Mouse (Mus musculus): ENCODE measurements around the gene Esyt1. TPM values are rescaled to one million over a fixed set of nuclear protein-coding genes. Genes with fewer than 3 reads are reported as not detected.

Gene Esyt1
- polyA plus RNA-seq, 1 experiment: 97.2 TPM

DNA sequence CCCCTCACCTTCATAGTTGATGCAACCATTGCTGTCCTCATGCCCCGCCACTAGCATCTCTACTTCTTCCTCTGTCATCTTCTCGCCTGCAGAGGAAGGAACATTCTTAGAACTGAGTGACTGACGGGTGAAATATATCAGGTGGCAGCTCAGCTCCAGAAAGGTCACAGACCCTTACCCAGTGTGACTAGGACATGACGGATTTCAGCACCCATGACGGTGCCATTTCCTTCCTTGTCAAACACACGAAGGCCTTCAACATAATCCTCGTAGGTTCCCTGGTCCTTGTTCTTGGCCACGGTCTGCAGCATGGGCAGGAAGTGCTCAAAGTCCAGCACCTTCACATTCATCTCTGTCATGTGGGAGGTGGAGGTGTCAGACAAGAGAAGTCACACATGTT, 33.6 kb downstream of the Esyt1 start:
- TF ChIP-seq POLR2A (IDR thresholded peaks at IDR 0.05; ENCODE audit: borderline replicate concordance, extremely low read depth, low read depth, low read length): 0 out of 2 replicates have a peak, but pooled peaks have one; percentile 5
- WGBS: 11% methylated on average over 8 of the region's 8 CpGs
- DNase-seq: peak; percentile 13
- peak overlapping the region; percentile 98 for H3K4me3 ChIP-seq (replicated peaks; ENCODE audit: extremely low read depth, low read depth, low read length)
- peaks cover 16% of the 10 kb centered on the region for H3K4me1 ChIP-seq (ENCODE audit: control insufficient read depth, insufficient read depth, low read length)

DNA sequence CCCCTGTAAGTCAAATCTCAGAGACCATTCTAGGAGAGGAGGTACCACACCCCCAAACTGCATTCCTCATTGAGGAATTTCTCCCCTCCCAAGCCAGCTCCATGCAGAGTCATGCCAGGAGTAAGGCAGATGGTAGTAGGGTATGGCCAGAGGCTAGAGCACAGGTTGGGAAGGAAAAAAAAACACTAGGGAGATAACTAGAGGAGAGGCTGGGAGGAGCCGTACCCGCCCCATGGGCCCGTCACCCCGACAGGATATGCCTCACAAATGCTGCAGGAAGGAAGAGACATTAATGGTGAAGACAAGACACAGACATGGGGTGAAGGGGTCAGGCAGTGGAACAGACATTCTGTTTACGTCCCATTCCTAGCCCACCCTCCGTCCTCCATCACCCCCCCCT, 34.2 kb downstream of the Esyt1 start:
- Histone ChIP-seq H3K4me3 (replicated peaks; ENCODE audit: extremely low read depth, low read depth, low read length) (peak overlapping the region; percentile 4), H3K4me1 (ENCODE audit: control insufficient read depth, insufficient read depth, low read length) (peaks cover 16% of the 10 kb centered on the region)
- 20% methylated on average over 6 of the region's 6 CpGs for WGBS
- no peak for TF ChIP-seq CTCF (IDR thresholded peaks at IDR 0.05; ENCODE audit: insufficient read depth, low read length)
- TF ChIP-seq POLR2A (IDR thresholded peaks at IDR 0.05; ENCODE audit: borderline replicate concordance, extremely low read depth, low read depth, low read length): no peak
- no peak for DNase-seq

DNA sequence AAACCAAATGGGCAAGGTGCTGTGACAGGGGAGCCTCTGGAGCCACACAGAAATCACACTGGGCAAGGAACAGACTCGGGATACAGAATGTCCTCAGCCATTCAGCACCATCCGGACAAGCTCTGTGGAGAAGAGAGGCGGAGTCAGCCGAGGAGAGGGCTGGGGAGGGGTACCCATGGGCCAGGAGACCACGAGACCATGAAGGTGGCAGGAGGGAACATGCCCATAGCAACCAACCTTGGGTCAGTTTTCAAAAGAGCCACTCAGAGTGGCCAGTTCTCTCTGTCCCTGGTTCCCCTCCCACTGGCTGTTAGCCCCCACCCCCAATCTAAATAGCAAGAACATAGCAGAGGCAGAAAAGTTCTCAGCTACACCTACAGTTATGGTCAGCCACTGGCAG, 34.8 kb downstream of the Esyt1 start:
- Histone ChIP-seq H3K4me1 (ENCODE audit: control insufficient read depth, insufficient read depth, low read length) (peaks cover 16% of the 10 kb centered on the region), H3K4me3 (replicated peaks; ENCODE audit: extremely low read depth, low read depth, low read length) (no peak overlapping the region)
- DNase-seq: no peak
- TF ChIP-seq CTCF (IDR thresholded peaks at IDR 0.05; ENCODE audit: insufficient read depth, low read length) (no peak), POLR2A (IDR thresholded peaks at IDR 0.05; ENCODE audit: borderline replicate concordance, extremely low read depth, low read depth, low read length) (no peak)
- 31% methylated on average over 5 of the region's 5 CpGs for WGBS

DNA sequence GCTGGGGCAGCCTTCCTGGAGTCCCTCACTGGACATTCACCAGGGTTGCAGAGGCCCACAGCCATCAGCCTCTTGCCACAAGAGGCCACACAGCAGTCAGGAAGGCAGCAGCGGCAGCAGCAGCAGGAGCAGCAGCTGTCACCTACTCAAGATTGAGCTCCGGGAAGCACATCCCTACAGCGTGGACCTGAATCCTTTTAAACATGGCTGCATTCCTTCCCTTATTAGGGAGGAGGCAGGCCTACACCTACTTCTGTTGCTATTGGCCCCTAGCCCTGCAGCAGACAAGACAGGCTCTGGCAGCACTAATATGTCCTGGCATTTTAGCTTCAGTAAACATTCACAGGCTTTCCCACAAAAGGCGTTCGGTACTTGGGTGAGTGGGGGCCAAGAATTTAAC, 35.4 kb downstream of the Esyt1 start:
- WGBS: 18% methylated on average over 5 of the region's 5 CpGs
- Histone ChIP-seq H3K4me1 (ENCODE audit: control insufficient read depth, insufficient read depth, low read length) (peaks cover 16% of the 10 kb centered on the region), H3K4me3 (replicated peaks; ENCODE audit: extremely low read depth, low read depth, low read length) (no peak overlapping the region)
- TF ChIP-seq CTCF (IDR thresholded peaks at IDR 0.05; ENCODE audit: insufficient read depth, low read length): no peak
- TF ChIP-seq POLR2A (IDR thresholded peaks at IDR 0.05; ENCODE audit: borderline replicate concordance, extremely low read depth, low read depth, low read length): no peak
- no peak for DNase-seq

DNA sequence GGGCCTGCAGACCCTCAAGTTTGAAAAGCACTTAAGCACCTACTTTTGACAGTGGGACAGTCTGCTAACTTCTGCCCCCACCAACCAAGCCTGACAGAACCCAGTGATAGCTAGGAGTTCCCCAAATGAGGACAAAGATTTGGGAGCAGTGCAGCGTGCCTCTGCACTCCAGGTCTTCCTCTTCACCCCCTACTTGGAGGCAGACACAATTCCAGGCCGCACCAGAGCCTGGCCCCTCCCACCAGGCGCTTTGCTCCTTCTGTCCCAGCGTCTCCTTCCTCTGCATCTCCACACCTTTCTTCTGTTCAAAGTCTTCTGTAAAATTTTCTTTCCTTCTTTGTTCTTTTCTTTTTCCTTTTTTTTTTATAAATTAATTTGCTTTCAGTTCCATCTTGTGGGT, 35.9 kb downstream of the Esyt1 start:
- TF ChIP-seq POLR2A (IDR thresholded peaks at IDR 0.05; ENCODE audit: borderline replicate concordance, extremely low read depth, low read depth, low read length) (no peak; the same call in 1 of the 2 replicates), CTCF (IDR thresholded peaks at IDR 0.05; ENCODE audit: insufficient read depth, low read length) (no peak)
- no peak overlapping the region for H3K4me3 ChIP-seq (replicated peaks; ENCODE audit: extremely low read depth, low read depth, low read length)
- WGBS: 35% methylated on average over 4 of the region's 4 CpGs
- DNase-seq: no peak
- H3K4me1 ChIP-seq (ENCODE audit: control insufficient read depth, insufficient read depth, low read length): peaks cover 12% of the 10 kb centered on the region

DNA sequence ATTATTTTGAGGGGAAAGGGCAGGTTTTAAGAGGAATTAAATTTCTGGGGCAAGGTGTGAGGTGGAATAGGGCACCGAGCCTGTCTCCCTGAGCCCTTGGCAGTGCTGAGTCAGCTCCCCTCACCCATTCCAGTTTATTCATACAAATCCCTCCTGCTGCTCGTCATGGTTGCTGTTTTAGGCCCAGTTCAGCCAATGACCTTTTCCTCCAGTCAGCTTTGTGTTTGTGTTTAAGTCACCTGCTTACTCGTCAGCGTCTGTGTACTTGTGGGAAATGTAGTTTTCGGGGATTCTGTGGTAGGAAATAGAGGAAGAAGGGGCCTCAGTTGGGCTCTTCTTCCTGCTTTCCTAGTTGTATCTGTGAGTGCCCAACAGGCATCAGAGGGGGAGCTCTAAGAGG, 36.3 kb downstream of the Esyt1 start:
- TF ChIP-seq CTCF (IDR thresholded peaks at IDR 0.05; ENCODE audit: insufficient read depth, low read length) (no peak), POLR2A (IDR thresholded peaks at IDR 0.05; ENCODE audit: borderline replicate concordance, extremely low read depth, low read depth, low read length) (no peak)
- Histone ChIP-seq H3K4me3 (replicated peaks; ENCODE audit: extremely low read depth, low read depth, low read length) (no peak overlapping the region), H3K4me1 (ENCODE audit: control insufficient read depth, insufficient read depth, low read length) (peaks cover 10% of the 10 kb centered on the region)
- DNase-seq: no peak
- WGBS: 49% methylated on average over 5 of the region's 5 CpGs

DNA sequence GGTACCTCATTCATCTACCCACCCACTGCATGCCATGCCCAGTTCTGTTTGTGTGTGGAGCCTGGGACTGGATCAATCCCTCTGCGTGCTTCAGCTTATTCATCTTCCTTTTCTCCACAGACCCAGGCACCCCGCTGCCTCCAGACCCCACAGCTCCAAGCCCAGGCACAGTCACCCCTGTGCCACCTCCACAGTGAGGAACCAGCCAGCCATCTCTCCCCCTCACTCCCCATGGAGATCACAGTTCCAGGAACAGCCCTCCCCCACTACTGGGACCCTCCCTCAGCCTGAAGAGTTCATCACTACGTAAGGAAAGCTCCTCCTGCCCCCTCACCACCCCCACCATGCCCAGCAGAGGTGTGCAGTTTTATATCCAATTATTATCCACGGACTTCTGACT, 36.9 kb downstream of the Esyt1 start:
- DNase-seq: no peak
- Histone ChIP-seq H3K4me1 (ENCODE audit: control insufficient read depth, insufficient read depth, low read length) (peaks cover 10% of the 10 kb centered on the region), H3K4me3 (replicated peaks; ENCODE audit: extremely low read depth, low read depth, low read length) (no peak overlapping the region)
- no peak for TF ChIP-seq CTCF (IDR thresholded peaks at IDR 0.05; ENCODE audit: insufficient read depth, low read length)
- no peak for TF ChIP-seq POLR2A (IDR thresholded peaks at IDR 0.05; ENCODE audit: borderline replicate concordance, extremely low read depth, low read depth, low read length)
- WGBS: 71% methylated on average over 4 of the region's 4 CpGs

GRCm38 (mm10) chr10:128487861-128488712, 37.6 kb downstream of the Esyt1 start:
- H3K4me3 ChIP-seq (replicated peaks; ENCODE audit: extremely low read depth, low read depth, low read length): no peak overlapping the region
- no peak for DNase-seq
- 87% methylated on average over 22 of the region's 22 CpGs for WGBS
- TF ChIP-seq CTCF (IDR thresholded peaks at IDR 0.05; ENCODE audit: insufficient read depth, low read length): no peak
- TF ChIP-seq POLR2A (IDR thresholded peaks at IDR 0.05; ENCODE audit: borderline replicate concordance, extremely low read depth, low read depth, low read length): no peak
- H3K4me1 ChIP-seq (ENCODE audit: control insufficient read depth, insufficient read depth, low read length): peaks cover 10% of the 10 kb centered on the region

DNA sequence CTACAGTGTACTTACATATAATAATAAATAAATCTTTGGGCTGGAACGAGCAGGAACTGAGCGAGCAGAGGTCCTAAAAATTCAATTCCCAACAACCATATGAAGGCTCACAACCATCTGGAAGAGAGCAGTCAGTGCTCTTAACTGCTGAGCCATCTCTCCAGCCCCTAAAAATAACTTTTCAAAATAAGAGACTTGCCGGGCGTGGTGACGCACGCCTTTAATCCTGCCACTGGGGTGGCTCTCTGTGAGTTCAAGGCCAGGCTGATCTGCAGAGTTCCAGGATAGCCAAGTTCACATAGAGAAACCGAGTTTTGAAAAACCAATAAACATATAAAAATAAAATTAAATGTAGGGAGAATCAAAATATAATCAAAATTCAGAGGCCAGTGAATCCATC, 39.3 kb downstream of the Esyt1 start:
- H3K4me1 ChIP-seq (ENCODE audit: control insufficient read depth, insufficient read depth, low read length): peaks cover 5% of the 10 kb centered on the region
- TF ChIP-seq POLR2A (IDR thresholded peaks at IDR 0.05; ENCODE audit: borderline replicate concordance, extremely low read depth, low read depth, low read length): no peak
- no peak for TF ChIP-seq CTCF (IDR thresholded peaks at IDR 0.05; ENCODE audit: insufficient read depth, low read length)
- no peak overlapping the region for H3K4me3 ChIP-seq (replicated peaks; ENCODE audit: extremely low read depth, low read depth, low read length)
- DNase-seq: no peak
- 73% methylated on average over 7 of the region's 7 CpGs for WGBS

- no peak for DNase-seq
- Histone ChIP-seq H3K4me1 (ENCODE audit: control insufficient read depth, insufficient read depth, low read length) (no peaks in the 10 kb centered on the region), H3K4me3 (replicated peaks; ENCODE audit: extremely low read depth, low read depth, low read length) (no peak overlapping the region)
- TF ChIP-seq POLR2A (IDR thresholded peaks at IDR 0.05; ENCODE audit: borderline replicate concordance, extremely low read depth, low read depth, low read length) (no peak), CTCF (IDR thresholded peaks at IDR 0.05; ENCODE audit: insufficient read depth, low read length) (no peak)
- 87% methylated on average over 12 of the region's 12 CpGs for WGBS
These were observed 51.3 kb downstream of the Esyt1 start for GRCm38 (mm10) chr10:128474366-128474765.
